Mouse (Mus musculus) right cerebral cortex, postnatal 4 days (tissue): ENCODE data around the gene Exoc8.

ENCODE experiments used
- DNase-seq: peaks from one replicate; pipeline ENCODE4 v3.0.0-alpha.2; 2022

Exoc8 gene

GRCm38 (mm10) chr8:124897386-124898250 lies at the start of gene Exoc8, which contains the start of gene Sprtn:
Gene Exoc8, minus strand, starts transcription at chr8:124897705.
Gene Sprtn, plus strand, starts transcription at chr8:124897886.
- peak; percentile 98 for DNase-seq

GRCm38 (mm10) chr8:124944406-124944805 lies 46.9 kb upstream of the Exoc8 start:
- DNase-seq = no peak

- DNase-seq = no peak
These were observed 46.3 kb upstream of the Exoc8 start for GRCm38 (mm10) chr8:124943801-124944200.

GRCm38 (mm10) chr8:124937293-124937692 lies 39.8 kb upstream of the Exoc8 start:
- DNase-seq = no peak

- DNase-seq = no peak
These were observed 39.2 kb upstream of the Exoc8 start for GRCm38 (mm10) chr8:124936699-124937098.

GRCm38 (mm10) chr8:124935116-124935515 lies 37.6 kb upstream of the Exoc8 start:
- no peak for DNase-seq

GRCm38 (mm10) chr8:124932435-124932834 lies 34.9 kb upstream of the Exoc8 start:
- no peak for DNase-seq

GRCm38 (mm10) chr8:124930649-124931048 lies 33.1 kb upstream of the Exoc8 start:
- DNase-seq = no peak

- DNase-seq = no peak
These were observed 32.6 kb upstream of the Exoc8 start for GRCm38 (mm10) chr8:124930086-124930485.

GRCm38 (mm10) chr8:124929006-124929405 lies 31.5 kb upstream of the Exoc8 start:
- DNase-seq = no peak

- DNase-seq = peak; percentile 33
These were observed 28.9 kb upstream of the Exoc8 start for GRCm38 (mm10) chr8:124926351-124926771.

GRCm38 (mm10) chr8:124925544-124926266 lies 28.2 kb upstream of the Exoc8 start:
- no peak for DNase-seq

- no peak for DNase-seq
These were observed 26.6 kb upstream of the Exoc8 start for GRCm38 (mm10) chr8:124923971-124924652.

GRCm38 (mm10) chr8:124922490-124923089 lies 25.1 kb upstream of the Exoc8 start:
- no peak for DNase-seq

GRCm38 (mm10) chr8:124921369-124922279 lies 24.1 kb upstream of the Exoc8 start:
- no peak for DNase-seq

GRCm38 (mm10) chr8:124917741-124918484 lies 20.4 kb upstream of the Exoc8 start:
- no peak for DNase-seq

- DNase-seq = no peak
These were observed 16.6 kb upstream of the Exoc8 start for GRCm38 (mm10) chr8:124914061-124914460.

- no peak for DNase-seq
These were observed 14.7 kb upstream of the Exoc8 start for GRCm38 (mm10) chr8:124911938-124912872.

- no peak for DNase-seq
These were observed 12.8 kb upstream of the Exoc8 start for GRCm38 (mm10) chr8:124910349-124910748.

GRCm38 (mm10) chr8:124909936-124910335 lies 12.4 kb upstream of the Exoc8 start:
- DNase-seq = no peak
